Mouse (Mus musculus) lung, adult 2 months (tissue): ENCODE measurements at regions not wholly inside any gene's neighbourhood (a gene's known extent, or its start where the extent isn't known, plus 50 kb on each side); places are given as distances from the start of the nearest gene placed in this dataset.

Source experiments
- DNase-seq: peaks from one replicate; pipeline ENCODE4 v3.0.0; 2022
- H3K4me1 ChIP-seq: fragments of 200-500 bp; 2 replicates; pipeline ENCODE4 v1.6.1; 2011; ENCODE audit warnings: low read length; ENCODE audit not compliant: control insufficient read depth, insufficient read depth
- H3K4me3 ChIP-seq: fragments of 200-500 bp; replicated peaks from 2 replicates; pipeline ENCODE3; 2011; ENCODE audit warnings: low read depth, mild to moderate bottlenecking, control low read depth, low read length; ENCODE audit errors: extremely low read depth
- CTCF ChIP-seq: fragments of 200-500 bp; IDR thresholded peaks from 2 replicates; pipeline ENCODE4 v1.5.1; 2011; ENCODE audit warnings: mild to moderate bottlenecking, low read length, control low read depth; ENCODE audit not compliant: insufficient read depth
- POLR2A ChIP-seq: fragments of 200-500 bp; IDR thresholded peaks from 2 replicates; pipeline ENCODE4 v1.6.1; 2011; ENCODE audit warnings: low read depth, mild to moderate bottlenecking, control low read depth, low read length, borderline replicate concordance; ENCODE audit errors: extremely low read depth
- WGBS: fragments of 180-500 bp; shearing (Covaris S2); methylation state at CpG from one replicate; pipeline ENCODE4 v1.1.7; 2018; 5-methylcytosine and 5-hydroxymethylcytosine counted together

DNA sequence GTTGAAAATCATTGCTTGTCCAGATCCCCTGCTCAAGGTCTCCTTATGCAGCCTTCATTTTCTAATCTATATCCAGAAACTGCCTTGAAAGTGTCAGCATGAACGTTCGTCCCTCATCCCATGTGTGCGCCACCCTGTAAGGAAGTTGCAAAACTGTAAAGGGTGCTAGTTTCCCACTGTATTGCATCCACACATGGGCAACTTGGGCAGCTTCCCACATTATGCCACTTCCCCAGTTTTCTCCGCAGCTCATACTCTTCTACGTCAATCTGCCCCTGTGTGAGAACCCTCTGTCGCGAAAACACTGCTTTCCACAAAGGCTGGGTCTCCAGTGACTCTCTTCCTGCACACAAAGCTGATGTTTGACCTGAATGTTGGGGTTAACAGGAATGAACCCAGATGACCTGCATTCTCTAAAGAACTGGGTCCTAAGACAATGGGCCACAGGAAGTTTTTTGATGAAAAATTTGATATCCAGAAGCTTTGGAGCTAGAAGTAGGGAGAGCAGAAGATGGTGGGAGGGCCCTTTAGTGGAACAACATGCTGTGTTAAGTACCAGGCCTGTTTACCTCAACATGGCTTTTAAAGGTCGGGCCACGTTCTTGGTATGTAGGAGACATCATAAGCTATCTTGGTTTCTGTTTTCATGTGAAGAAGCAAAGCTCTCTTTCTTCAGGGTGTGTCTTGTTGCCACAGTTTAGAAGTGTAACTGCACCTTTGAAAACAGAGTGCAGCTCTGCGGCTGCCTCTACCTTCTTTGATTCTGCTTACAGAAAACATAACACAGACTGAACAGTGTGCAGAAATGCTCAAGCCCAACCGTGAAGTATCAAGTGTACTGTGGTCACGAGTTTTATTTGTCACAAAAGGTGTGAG is 289.9 kb downstream of the Ets1 start:
- 47% methylated on average over 12 of the region's 12 CpGs for WGBS
- TF ChIP-seq CTCF (no peak), POLR2A (no peak)
- H3K4me3 ChIP-seq, result no peak overlapping the region
- H3K4me1 ChIP-seq, result peaks cover 17% of the 10 kb centered on the region
- no peak for DNase-seq

DNA sequence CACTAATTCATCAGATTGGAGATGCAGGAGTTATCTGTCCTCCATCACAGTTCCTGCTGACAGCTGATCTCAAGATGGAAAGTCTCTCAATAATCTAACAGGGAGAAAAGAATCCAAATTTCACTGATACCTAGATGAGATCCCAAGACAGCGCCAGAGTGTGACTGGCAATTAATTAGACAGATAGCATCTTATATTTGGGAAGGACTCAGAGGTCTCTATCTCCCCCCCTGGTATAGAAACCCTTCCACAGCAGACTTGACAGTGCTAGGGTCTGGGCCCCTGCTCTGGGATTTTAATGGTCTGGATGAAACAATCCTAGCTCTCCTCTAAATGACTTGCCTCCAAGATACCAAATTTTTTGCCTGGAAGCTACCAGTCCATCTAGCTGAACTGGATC is 291.6 kb downstream of the Ets1 start:
- 92% methylated on average over 1 of the region's 1 CpGs for WGBS
- peaks cover 27% of the 10 kb centered on the region for H3K4me1 ChIP-seq
- no peak for DNase-seq
- TF ChIP-seq POLR2A (no peak), CTCF (no peak)
- H3K4me3 ChIP-seq, result no peak overlapping the region

DNA sequence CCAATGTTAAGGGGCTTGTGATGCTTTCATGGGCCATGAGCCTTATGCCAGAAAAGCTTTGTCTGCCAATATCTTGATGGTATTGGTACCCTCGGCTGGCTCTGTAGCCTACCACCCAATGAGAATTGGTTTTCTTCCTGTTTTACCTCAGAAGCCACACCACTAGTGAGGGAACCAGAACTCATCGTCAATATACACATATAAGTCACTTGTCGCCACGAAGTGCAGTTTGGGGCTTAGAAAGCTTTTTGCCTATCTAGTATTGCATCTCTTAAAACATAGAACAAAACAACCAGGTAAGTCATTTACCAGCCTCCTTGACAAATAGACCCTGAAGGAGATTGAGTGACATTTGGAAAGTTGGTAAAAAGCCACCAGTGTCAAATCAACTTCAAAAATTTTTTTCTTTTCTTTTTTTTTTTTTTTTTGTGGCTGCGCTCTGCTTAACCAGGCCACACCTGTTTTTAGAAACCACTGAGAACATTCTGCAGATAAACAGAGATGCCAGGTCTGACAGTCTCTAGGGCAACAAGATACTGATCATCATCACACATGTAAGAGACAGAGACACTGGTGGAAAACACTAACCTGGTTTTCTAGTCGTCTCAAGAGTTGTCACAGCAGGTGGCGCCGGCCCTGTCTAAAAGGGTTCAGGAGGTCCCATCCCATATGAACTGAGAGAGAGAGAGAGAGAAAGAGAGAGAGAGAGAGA is 292.4 kb downstream of the Ets1 start:
- TF ChIP-seq CTCF, result no peak
- TF ChIP-seq POLR2A, result no peak
- Histone ChIP-seq H3K4me1 (peaks cover 31% of the 10 kb centered on the region), H3K4me3 (no peak overlapping the region)
- WGBS, result 85% methylated on average over 8 of the region's 8 CpGs
- no peak for DNase-seq

DNA sequence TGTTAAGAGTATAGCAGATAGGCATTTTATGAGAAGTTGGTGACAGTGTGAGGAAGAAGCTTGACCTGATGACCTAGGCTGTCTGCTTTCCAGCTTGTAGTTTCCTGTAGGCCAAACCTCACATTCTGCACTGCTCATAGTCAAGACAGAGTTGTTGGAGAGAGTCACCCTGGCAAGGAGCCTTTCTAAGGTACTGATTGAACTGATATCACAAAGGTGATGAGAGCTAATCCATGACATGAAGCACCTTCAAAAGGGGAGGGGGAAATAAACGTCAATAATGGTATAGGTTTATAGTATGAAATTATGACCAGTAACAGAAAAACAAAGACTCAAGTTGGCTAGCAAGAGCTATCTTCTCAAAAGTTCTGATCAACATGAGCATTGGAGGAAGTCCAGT is 293.3 kb downstream of the Ets1 start:
- H3K4me3 ChIP-seq, result no peak overlapping the region
- no peak for DNase-seq
- peaks cover 34% of the 10 kb centered on the region for H3K4me1 ChIP-seq
- no peak for TF ChIP-seq POLR2A
- no peak for TF ChIP-seq CTCF
- WGBS, result 79% methylated on average over 1 of the region's 1 CpGs

DNA sequence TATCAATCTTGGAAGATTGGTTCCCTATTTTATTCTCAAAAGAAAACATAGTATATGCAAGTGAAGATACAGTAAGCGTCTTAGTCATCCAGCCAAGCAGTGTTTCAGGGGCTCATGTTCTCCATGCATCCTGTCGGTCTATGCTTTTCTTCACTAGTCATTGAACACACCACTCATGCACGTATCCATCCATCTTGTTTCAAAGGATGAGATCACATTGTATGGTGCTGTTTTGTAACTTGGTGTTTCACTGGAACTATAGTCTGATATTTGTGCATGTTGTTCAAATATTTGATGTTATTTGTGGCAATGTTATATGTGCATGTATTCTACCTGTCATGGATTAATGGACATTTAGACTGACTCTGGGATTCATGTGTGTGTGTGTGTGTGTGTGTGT is 293.8 kb downstream of the Ets1 start:
- DNase-seq, result no peak
- TF ChIP-seq CTCF, result no peak
- WGBS, result 96% methylated on average over 3 of the region's 3 CpGs
- H3K4me1 ChIP-seq, result peaks cover 34% of the 10 kb centered on the region
- H3K4me3 ChIP-seq, result no peak overlapping the region

DNA sequence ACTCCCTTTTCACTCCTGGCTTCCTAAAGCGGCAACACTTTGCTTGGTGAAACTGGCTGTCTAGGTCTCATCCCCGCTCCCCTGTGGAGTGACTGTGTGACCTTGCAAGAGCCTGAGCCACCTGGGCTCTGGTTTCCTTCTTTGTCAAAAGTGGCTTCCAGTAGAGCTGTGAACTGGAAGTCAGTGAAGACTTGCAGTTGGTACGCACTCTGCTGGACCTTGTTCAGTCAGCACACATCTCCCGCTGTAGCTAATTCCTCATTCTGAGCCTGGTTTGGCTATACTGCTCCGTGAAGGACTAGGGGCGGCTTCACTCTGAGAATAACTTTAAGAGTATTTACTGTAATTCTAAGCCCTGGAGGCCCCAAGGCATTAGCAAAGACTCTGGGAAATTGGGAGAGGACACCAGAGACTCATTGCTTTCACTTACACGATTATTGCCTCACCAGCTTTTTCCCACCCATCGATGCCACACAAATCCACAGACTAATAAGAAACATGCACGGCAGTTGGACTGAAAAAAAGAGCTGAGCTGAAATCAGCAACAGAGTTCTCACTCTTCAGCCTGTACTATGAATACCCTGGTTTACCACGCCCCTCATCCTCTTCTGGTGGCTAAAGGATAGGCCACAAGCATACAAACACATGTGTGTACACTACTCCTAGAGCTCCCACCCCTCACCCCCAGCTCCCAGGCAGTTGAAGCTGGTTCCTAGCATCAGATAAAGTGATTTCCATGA is 295.4 kb downstream of the Ets1 start:
- TF ChIP-seq POLR2A, result no peak
- no peak for TF ChIP-seq CTCF
- Histone ChIP-seq H3K4me3 (no peak overlapping the region), H3K4me1 (peaks cover 22% of the 10 kb centered on the region)
- no peak for DNase-seq
- 80% methylated on average over 10 of the region's 10 CpGs for WGBS

DNA sequence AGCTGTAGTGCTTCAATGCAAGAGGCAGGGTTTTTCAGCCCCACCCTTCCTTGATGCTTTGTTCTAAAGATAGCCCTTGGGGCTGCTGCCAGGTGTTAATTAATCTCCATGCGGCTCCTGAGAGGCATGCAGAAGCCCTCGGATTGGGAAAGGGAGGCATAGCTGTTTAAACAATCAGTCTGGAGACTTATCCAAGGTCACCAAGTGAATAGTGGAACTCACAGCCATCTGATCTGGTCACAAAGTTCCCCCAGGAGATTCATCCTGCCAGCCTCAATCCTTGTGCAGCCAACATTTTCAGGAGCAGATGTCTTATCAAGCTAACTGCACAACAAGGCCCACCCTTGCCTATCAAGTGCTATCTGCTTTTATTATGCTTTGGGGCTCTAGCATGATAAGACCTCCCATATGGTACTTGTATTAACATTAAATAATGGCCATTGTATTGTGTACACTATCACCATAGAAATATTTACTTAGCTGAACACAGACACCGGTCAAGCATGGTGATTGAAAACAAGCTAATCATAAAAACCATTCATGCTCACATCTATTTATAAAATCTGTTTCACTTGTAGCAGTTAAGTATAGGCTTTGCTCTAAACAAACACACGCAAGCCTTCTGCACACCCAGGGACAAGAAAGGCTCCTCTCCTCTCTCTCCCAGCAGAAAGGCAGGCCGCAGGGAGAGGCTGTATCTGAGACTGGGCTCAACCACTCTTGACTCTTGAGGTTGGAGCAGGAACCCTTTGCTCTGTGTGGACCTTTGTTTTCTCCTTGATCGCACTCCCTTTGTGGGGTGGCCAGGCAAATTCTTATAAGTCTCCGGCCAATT is 297.4 kb downstream of the Ets1 start:
- WGBS, result 36% methylated on average over 7 of the region's 7 CpGs
- TF ChIP-seq POLR2A (no peak), CTCF (no peak)
- Histone ChIP-seq H3K4me3 (no peak overlapping the region), H3K4me1 (peaks cover 22% of the 10 kb centered on the region)
- no peak for DNase-seq

DNA sequence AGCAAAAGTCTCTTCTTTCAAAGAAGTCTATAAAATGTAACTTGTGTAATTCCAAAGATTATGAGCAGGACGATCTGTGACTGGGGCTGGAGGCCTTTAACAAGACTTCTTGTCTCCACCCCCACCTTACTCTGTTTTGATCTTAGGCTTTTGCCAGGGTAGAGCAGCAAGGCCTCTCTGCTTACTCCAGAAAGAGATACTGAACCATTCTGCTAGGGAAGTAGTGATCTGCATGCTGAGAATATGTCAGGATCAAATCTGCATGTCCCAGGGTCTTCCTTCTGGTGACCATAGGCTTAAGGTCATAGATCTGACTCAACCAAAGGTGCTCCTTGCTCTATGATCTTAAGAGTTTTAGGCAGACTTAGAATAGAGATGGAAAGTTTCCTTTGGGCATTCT is 298.4 kb downstream of the Ets1 start:
- DNase-seq, result no peak
- peaks cover 19% of the 10 kb centered on the region for H3K4me1 ChIP-seq
- H3K4me3 ChIP-seq, result no peak overlapping the region
- TF ChIP-seq CTCF (no peak), POLR2A (no peak)
- WGBS, result 71% methylated on average over 1 of the region's 1 CpGs

DNA sequence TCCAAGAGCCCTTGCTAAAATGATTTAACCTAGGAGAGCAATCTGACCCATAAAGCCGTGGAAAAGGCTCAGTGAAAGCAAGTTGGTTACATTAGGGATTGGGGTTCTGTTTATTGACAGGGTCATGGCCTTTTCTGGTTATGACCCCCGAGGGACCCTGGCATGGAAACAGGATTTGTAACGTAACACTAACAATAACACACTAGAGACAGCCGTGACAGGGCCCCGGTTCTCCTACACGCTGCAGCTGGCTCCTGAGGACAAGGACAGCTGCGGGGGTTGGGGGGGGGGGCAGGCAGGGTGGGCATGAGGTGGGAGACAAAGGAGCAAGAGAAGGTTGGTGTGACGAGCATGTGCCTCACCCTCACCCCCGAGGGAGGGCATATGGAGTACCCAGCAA is 300.4 kb downstream of the Ets1 start:
- 44% methylated on average over 9 of the region's 9 CpGs for WGBS
- TF ChIP-seq POLR2A (no peak), CTCF (no peak)
- Histone ChIP-seq H3K4me3 (no peak overlapping the region), H3K4me1 (peaks cover 26% of the 10 kb centered on the region)
- DNase-seq, result no peak
